Mouse (Mus musculus): ENCODE results near the gene Ets1.

Gene Ets1

GRCm38 (mm10) chr9:32695492-32696190, 59.6 kb downstream of the Ets1 start:
- DNase-seq: peak; percentile 98 to 99

DNA sequence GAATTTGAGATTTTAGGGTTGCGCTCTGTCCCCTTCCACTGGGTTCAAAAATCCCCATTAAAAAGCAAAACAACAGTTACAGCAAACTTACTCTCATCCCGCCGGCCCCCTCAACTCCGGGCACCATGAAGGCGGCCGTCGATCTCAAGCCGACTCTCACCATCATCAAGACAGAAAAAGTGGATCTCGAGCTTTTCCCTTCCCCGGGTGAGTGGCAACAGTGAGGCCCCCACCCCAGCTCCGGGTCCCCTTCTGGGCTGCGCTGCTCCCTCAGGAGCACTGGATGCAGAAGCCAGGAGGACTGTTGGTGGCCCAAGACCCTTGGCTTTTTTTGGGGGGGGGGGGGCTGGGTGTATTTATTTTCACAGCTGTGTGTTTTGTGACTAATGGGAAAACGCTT, 60.2 kb downstream of the Ets1 start:
- DNase-seq: no peak

DNA sequence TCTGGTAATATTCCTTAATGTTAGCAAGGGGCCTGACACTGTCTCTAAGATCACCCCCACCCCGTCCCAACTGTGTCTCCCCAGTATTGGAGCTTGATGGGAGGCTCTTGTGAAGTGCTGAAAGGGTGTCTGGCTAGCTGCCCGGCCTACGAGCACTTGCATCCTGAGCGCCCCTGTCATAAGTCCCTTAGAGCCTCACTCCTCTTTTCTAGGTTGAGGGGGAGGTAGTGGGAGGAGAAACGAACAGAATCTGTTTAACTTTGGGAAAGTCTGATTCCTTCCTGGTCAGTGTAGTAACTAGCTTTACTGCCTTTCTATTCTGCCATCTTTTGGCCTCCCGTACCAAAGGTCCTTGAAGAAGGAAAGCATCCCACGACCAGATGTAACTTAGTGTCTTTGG, 60.7 kb downstream of the Ets1 start:
- no peak for DNase-seq

DNA sequence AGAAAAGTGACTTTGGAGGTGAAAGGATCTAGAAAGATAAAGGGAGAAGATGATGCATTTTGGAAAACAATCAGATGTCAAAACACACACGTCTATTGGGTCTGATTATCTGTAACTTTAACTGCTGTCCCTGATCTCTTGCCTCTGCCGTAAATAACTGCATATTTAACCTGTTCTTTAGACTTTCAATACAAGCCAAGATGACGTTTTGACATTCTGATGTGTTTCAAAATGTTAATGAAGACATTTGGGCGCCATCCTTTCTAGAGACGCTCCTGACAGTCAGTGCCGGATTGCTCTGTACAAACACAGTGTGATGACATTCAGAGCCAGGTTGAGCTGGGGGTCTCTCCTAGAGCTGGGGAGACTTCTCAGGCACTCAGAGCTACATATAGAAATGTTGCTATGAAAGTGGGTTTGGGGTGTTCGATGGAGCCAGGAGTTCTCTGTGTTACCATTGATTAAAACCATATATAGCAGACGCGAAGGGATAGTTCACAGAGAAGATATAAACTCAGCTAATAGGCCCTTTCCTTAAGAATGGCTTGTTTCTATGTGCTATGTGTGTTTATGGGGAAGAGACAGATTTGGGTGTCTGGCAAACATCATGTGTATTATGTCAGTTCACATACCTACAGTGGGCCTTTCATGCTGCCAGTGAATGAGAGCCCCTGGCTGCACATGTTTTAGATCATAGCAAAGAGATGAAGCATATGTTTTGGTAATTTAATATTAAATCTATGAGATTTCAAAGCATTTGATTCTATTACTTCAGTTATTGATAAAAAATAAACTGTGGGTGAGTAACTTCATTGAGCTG, 61.5 kb downstream of the Ets1 start:
- no peak for DNase-seq

- DNase-seq: no peak
Observed at GRCm38 (mm10) chr9:32698766-32699165, 62.7 kb downstream of the Ets1 start.

DNA sequence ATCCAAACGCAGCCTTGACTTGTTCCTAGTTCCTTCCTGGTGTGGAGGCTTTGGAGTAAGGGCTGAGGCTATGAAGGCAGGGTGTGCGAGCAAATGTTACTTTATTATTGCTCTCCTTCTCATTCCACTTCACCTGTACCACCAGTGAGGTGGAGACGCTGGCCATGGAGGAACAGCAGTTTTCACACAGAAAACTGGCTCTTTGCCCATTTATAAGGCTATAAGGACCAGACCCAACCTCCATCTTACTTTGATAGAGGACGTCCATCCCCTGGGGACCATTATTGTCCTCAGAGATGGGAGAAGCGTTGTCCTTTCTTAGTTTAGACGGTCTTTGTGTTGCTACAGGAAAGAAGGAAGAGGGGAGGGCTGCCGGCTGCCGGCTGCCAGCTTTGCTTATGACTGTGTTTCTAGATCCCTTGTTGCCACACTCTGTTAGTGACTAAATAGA, 63.4 kb downstream of the Ets1 start:
- DNase-seq: no peak

GRCm38 (mm10) chr9:32700091-32700905, 64.3 kb downstream of the Ets1 start:
- DNase-seq: no peak

- DNase-seq: no peak
Observed at GRCm38 (mm10) chr9:32701126-32701997, 65.3 kb downstream of the Ets1 start.

DNA sequence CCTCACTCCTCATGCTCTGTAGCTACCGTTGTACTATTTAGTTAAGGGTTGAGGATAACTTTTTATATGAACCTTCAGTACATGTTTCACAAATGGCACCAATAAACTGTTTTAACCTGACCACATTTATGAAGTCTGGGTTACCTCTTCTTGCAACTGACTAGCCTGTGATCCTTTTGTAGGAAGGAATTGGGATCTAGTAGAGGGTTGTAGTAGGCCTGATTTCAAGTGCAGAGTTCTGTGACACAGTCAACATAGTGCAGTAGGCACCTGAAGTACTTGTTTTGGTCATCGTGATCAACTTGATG, 65.9 kb downstream of the Ets1 start:
- DNase-seq: no peak

DNA sequence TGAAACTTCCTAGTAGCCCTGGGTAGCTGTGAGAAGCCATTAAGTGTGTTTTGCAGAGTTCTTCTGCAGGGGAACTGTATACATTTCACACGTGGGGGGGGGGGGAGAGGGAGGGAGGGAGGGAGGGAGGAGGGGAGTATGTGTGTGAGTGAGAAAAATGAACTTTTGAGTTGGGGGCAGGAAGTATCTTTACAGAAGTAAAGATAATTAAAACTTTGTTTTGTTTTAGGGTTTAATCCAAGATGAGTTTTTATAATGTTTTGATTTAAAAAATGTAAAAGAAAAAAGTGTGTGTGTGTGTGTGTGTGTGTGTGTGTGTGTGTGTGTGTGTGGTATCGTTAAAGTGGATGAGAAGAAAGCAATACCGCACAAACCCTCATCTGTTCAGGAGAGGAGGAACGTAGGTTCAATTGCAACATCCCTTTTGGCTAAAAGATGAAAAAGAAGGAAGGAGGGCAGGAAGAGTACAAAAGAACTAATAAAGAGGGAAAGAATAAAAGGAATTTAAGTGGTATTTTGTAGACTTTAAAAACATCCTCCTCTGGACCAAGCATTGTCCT, 66.9 kb downstream of the Ets1 start:
- DNase-seq: no peak

DNA sequence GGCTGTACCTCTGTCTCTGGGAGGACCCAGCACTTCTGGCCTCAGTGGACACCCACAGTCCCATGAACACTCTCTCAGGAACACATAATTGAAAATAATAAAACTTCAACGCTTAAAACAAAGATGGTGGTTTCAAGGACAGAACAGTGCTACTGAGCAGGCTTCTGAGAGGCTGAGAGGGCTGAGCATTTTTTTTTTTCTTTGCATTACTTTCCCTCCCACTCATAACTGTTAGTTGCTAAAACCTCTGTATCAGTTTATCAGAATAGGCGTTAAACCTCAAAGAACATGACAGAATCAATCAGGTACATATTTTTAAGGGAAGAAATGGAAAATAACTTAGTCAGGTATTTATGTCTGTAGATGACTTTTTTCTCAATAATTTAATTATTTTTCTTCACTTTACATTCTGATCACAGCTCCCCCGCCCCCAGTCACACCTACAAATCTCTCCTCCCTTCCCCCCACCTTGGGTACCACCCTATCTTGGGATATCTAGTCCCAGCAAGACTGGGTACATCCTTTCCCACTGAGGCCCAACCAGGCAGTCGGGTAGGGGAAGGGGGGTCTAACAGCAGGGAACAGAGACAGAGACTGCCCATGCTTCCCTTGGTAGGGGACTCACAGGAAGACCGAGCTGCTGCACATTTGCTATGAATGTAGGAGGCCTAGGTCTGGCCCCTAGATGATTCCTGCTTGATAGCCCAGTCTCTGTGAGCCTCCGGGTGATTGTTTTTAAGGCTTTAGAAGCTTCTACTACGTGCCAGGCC, 68.1 kb downstream of the Ets1 start:
- no peak for DNase-seq

GRCm38 (mm10) chr9:32705827-32706478, 69.9 kb downstream of the Ets1 start:
- DNase-seq: no peak

- DNase-seq: no peak
Observed at GRCm38 (mm10) chr9:32707436-32707835, 71.4 kb downstream of the Ets1 start.

GRCm38 (mm10) chr9:32708491-32708890, 72.5 kb downstream of the Ets1 start:
- DNase-seq: no peak

- no peak for DNase-seq
Observed at GRCm38 (mm10) chr9:32709359-32709758, 73.3 kb downstream of the Ets1 start.

GRCm38 (mm10) chr9:32709764-32710734, 74.0 kb downstream of the Ets1 start:
- no peak for DNase-seq

DNA sequence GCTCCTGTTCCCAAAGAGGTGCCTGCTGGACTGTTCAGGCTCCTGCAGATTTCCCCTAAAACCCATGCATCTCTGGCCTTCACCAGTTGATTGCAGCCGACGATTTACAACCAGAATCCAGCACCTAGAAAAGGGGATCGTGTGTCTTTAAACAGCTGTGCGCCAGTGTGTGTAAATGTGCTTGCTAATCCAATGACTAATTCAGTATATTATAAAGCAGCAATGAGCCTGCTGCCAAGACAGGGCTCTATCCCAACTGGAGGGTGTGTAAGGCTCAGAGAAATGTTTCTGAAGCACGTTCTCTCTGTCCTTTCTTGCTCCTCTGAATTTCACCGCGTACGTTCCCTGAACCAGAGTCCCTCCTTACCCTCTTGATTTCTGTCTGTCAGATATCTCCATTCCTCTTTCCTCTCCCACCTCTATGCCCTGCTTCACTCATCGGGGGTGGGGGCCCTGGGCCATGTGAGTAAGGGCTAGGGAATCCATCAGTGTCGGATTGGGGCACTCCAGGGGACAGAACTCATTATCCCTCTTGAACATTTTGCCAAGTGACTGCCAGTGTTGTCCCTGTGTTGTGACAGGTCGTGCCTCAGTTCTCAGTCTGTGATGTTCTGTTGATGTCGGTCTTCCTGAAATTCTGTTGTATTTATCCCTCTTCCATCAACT, 75.1 kb downstream of the Ets1 start:
- no peak for DNase-seq

DNA sequence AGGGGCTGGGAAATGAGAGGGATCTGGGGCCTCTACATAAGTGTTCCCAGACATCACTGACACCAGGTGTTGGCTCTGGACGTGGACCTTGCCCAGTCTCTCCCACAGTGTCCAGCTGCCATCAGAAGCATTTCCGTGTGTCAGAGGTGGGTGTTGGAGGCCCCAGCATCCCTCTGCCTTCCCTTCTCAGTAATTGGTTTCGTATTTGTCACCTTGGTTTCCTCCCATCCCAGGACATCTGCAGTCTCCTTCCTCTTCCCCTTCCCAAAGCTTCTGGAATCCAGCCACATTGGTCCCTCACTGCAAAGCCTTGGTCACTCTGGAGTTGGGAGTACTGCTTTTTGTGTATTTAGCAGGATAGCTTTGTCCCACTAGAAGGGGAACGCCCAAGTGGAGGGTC, 75.7 kb downstream of the Ets1 start:
- no peak for DNase-seq

- DNase-seq: no peak
Observed at GRCm38 (mm10) chr9:32712383-32712910, 76.4 kb downstream of the Ets1 start.
